Mouse (Mus musculus): Measurements from ENCODE around the gene Zcchc24. TPM values are rescaled to one million over a fixed set of nuclear protein-coding genes. Genes with fewer than 3 reads are reported as not detected.
A peak's percentile ranks its signal among the peaks of the same experiment; 100 is the strongest.

Zcchc24 gene
- polyA plus RNA-seq, 2 experiments from 2014 or later: 0.84 to 1.3 TPM

- ATAC-seq: no peak
Measured at GRCm38 (mm10) chr14:25747996-25748756, 20.7 kb downstream of the Zcchc24 start.

GRCm38 (mm10) chr14:25746971-25747945 lies 21.6 kb downstream of the Zcchc24 start:
- ATAC-seq: peak; percentile 71

GRCm38 (mm10) chr14:25746371-25746770 lies 22.5 kb downstream of the Zcchc24 start:
- no peak for ATAC-seq

- no peak for ATAC-seq
Measured at GRCm38 (mm10) chr14:25745365-25746184, 23.3 kb downstream of the Zcchc24 start.

GRCm38 (mm10) chr14:25742943-25743342 lies 25.9 kb downstream of the Zcchc24 start:
- ATAC-seq: no peak

DNA sequence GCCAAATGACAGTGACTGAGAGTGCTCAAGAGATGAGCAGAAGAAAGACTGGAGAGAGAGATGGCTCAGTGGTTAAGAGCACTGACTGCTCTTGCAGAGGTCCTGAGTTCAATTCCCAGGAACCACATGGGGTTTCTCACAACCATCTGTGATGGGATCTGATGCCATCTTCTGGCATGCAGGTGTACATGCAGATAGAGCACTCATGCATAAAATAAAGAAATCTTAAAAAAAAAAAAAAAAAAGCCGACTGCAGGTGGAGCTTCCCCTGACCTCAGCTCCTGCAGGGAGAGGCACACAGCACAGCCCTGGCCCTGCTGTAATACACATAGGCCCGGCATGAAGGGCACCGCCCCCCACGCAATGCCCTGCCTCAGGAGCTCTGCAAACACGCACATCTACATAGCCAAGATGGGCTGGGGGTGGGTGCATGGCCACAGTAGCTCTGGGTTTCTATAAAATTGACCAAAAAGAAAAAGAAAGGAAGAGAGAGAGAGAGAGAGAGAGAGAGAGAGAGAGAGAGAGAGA lies 26.9 kb downstream of the Zcchc24 start:
- ATAC-seq: no peak

DNA sequence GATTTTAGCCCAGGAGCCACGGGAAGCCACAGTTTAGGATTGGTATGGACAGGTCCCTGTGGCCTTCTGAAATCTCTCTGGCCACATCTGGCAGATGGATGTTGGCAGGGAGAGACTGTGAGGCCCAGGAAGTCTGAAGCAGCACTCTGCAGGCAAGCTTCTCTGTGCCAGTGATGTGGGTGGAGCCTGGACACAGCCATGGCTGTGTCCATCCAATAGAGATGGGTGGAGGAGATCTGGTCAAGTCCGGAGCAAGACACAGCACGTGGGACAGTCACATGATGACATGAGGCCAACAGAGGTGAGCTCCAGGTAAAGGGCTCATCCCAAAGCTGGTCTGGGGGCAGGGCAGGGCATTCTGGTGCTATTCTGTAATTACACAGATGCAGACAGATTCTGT lies 27.6 kb downstream of the Zcchc24 start:
- ATAC-seq: no peak

DNA sequence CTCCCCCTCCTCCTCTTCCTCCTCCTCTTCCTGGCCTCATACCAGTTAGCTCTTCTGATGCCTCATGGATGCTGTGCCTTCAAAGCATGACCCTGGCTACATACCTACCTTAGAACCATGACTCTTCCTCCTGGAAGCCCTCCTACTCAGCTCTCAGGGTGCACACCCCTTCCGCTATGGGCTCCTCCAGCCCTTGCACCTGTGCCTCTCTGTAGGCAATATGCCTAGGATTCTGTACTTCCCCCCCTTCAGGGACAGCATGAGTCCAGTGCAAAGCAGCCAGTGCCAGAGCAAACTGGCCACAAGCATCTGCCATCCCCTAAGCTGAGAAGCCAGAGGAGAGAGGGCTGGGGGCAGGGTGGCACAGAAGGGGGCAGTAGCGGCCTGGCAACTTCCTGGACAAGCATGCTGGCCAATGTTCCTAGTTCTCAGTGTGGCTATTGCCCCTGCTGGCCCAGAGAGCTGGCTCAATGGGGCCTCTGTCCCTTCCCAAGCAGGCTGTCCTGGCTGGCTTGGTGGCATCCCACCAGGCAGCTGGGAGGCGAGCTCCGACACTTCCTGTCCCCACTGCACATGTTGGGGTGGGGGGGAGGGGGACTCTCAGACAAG lies 28.8 kb downstream of the Zcchc24 start:
- no peak for ATAC-seq

DNA sequence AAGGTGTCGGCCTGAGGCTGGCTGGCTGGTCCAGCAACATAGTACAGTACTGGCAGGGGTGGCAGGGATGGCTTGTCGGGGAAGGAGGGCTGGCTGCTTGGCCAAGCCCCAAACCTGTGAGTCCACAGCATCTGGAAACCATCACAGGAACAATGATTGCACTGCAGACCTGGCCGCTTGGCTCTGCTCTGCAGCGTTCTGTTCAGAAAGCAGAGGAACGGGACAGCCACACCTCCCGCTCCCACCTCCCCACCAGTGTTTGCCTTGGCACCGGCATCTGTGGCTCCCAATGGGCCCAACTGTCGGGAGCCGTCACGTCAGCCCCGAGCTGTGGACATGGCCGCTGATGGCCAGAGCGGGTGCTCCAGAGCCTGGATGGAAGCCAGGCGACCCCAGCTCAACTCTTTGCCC lies 30.2 kb downstream of the Zcchc24 start:
- no peak for ATAC-seq

DNA sequence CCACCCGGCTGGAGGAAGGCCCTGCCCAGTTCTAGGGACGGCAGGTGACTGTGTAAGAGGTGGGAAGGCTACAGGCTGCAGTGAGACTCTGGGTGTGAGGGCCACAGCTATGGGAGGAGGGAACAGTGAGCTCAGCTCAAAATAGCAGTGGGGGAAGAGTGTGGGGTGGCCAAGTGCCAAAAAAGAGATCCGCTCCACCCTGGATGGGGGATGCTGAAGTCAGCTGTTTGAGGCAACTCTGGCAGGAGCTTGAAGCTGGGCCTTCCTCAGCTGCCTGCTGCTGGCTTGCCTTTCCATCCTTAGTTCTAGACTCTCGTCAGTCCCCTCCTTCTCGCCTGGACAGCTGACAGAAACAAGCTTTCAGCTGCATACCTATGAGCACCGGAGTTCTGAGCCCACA lies 32.2 kb downstream of the Zcchc24 start:
- ATAC-seq: no peak

- no peak for ATAC-seq
Measured at GRCm38 (mm10) chr14:25736140-25736539, 32.7 kb downstream of the Zcchc24 start.

GRCm38 (mm10) chr14:25734736-25735716 lies 33.8 kb downstream of the Zcchc24 start:
- no peak for ATAC-seq

DNA sequence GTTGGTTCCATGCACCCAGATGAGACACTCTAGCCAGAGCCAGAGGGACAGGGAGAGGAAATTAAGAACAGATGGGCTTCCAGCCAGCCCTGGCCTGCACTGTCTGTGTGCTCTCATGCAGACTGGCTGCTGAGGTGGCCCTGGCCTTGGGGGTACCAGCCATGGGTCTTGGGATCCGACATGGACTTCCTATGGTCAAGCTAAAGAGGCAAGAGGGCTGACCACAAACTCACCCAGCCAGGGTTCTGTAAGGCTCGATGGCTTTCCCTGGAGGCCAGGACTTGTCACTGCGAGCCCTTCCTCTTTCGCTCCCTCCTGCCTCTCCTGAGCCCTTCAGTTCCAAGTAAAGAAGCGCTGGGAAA lies 41.7 kb downstream of the Zcchc24 start:
- no peak for ATAC-seq

GRCm38 (mm10) chr14:25726226-25727148 lies 42.4 kb downstream of the Zcchc24 start:
- peak; percentile 66 for ATAC-seq

DNA sequence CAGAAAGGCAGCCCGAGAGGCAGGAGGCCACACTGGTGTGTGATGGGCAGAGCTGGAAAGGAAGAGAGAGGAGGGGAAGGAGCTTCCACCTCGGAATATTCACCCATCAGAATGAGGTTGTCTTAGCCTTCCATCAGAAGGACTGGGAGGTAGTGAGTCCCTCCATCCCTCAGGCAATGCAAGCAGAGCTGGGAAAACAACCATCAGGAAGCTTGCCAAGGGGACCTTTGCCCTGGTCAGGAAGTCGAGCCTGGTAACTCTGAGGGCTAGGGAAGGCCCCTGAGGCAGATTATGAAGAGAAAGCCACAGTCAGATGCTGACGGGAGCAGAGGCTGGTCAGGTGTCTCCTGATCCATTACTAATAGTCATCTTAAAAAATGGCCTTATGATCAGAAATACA lies 43.1 kb downstream of the Zcchc24 start:
- ATAC-seq: no peak

- no peak for ATAC-seq
Measured at GRCm38 (mm10) chr14:25725032-25725497, 43.8 kb downstream of the Zcchc24 start.

DNA sequence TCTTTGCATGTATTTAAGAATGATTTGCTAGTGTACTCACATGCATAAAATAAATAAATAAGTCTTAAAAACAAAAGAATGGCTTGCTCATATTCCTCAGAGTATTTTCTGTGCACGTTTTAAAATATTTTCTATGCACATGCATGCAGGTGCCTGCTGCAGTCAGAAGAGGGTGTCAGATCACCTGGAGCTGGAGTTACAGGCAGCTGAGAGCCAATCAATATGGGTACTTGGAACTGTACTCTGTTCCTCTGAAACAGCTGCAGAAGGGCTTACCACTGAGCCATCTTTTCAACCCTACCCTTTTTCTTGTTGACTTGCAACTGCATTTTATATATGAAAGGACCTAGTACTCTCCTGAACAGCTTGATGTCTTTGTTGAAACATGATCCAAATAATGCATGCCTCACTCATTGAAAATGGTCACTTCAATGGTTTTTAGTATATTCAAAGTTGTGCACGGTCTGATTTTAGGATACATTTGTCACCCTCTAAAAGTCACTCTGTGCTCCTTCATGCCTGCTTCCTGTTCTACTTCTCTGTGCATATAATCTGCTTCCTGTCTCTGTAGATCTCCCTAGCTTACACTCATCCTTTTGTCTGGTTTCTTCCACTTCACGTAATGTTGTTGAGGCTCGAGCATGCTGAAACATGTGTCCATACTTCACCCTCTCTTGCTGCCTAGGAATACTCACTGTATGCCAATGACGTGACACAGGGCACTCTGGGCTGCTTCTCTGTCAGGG lies 47.7 kb downstream of the Zcchc24 start:
- ATAC-seq: peak; percentile 67

GRCm38 (mm10) chr14:25719371-25719770 lies 49.5 kb downstream of the Zcchc24 start:
- ATAC-seq: peak; percentile 81

- ATAC-seq: peak; percentile 13
Measured at GRCm38 (mm10) chr14:25718471-25718870, 50.4 kb downstream of the Zcchc24 start.

Measured in CD4-positive, CD25-positive, alpha-beta regulatory T cell, adult 4 months (primary cell).